Mouse (Mus musculus) cerebellum, adult 2 months (tissue): Measurements from ENCODE around the gene Cbx8. TPM values are rescaled to one million over a fixed set of nuclear protein-coding genes. Genes with fewer than 3 reads are reported as not detected.
A peak's percentile ranks its signal among the peaks of the same experiment; 100 is the strongest.

Source experiments
- DNase-seq, 2 experiments: peaks; one replicate each; pipeline ENCODE4 v3.0.0; 2021
- H3K27ac ChIP-seq: fragments of 200-500 bp; 2 replicates; pipeline ENCODE4 v1.5.1; 2012; ENCODE audit warnings: low read length, control low read depth, inconsistent platforms; ENCODE audit not compliant: insufficient read depth
- H3K27me3 ChIP-seq: fragments of 200-500 bp; 2 replicates; pipeline ENCODE4 v1.6.1; 2012; ENCODE audit warnings: inconsistent platforms, mild to moderate bottlenecking, low read length, moderate library complexity; ENCODE audit not compliant: control insufficient read depth, insufficient read depth
- H3K4me1 ChIP-seq: fragments of 200-500 bp; 2 replicates; pipeline ENCODE4 v1.6.1; 2011; ENCODE audit warnings: low read length; ENCODE audit not compliant: control insufficient read depth, insufficient read depth
- H3K4me3 ChIP-seq: fragments of 200-500 bp; replicated peaks from 2 replicates; pipeline ENCODE3; 2011; ENCODE audit warnings: mild to moderate bottlenecking, low read depth, low read length, control low read depth; ENCODE audit not compliant: insufficient read depth
- CTCF ChIP-seq: fragments of 200-500 bp; IDR thresholded peaks from 2 replicates; pipeline ENCODE4 v1.5.1; 2011; ENCODE audit warnings: low read depth, mild to moderate bottlenecking, control low read depth, low read length, moderate library complexity, borderline replicate concordance; ENCODE audit not compliant: insufficient read depth
- POLR2A ChIP-seq: fragments of 200-500 bp; IDR thresholded peaks from 2 replicates; pipeline ENCODE4 v1.6.1; 2011; ENCODE audit warnings: low read length, control low read depth, borderline replicate concordance; ENCODE audit not compliant: insufficient read depth
- WGBS: fragments of 180-500 bp; shearing (Covaris S2); methylation state at CpG from one replicate; pipeline ENCODE4 v1.1.7; 2018; 5-methylcytosine and 5-hydroxymethylcytosine counted together
- polyA plus RNA-seq: library from polyadenylated mRNA; depleted of rRNA; stranded (reverse); fragments of >200 nt; gene quantifications from 2 replicates; pipeline ENCODE4 v1.2.3, GENCODE M21; 2012; rRNA removed

Cbx8 gene
- 8.7 and 10.5 TPM in 2 replicates for polyA plus RNA-seq

GRCm38 (mm10) chr11:119040600-119041324, at the start of gene Cbx8:
Gene Cbx8, minus strand, starts transcription at chr11:119040969.
- peak within 1 kb of the TSS; percentile 95 for H3K27ac ChIP-seq
- H3K4me1 ChIP-seq = peaks cover 15% of the 10 kb centered on the region
- DNase-seq = peak; percentile 100
- H3K27me3 ChIP-seq = peaks cover 9% of the 10 kb centered on the region; the same call in 1 of the 2 replicates
- peak within 1 kb of the TSS; percentile 96 for H3K4me3 ChIP-seq
- TF ChIP-seq POLR2A (peak; percentile 82), CTCF (no peak)
- under 1% methylated on average over 63 of the region's 63 CpGs for WGBS

- Histone ChIP-seq H3K4me1 (peaks cover 7% of the 10 kb centered on the region; the same call in 1 of the 2 replicates), H3K27me3 (peaks cover 6% of the 10 kb centered on the region; the same call in 1 of the 2 replicates), H3K27ac (no peak overlapping the region), H3K4me3 (peak overlapping the region; percentile 61)
- peak; percentile 28 to 54 for DNase-seq
- TF ChIP-seq POLR2A (no peak), CTCF (no peak)
- 1% methylated on average over 75 of the region's 75 CpGs for whole genome bisulfite sequencing
These were observed 49.5 kb upstream of the Cbx8 start for GRCm38 (mm10) chr11:119090076-119090960.

GRCm38 (mm10) chr11:119089235-119090075, 48.7 kb upstream of the Cbx8 start:
- Histone ChIP-seq H3K27me3 (peaks cover 6% of the 10 kb centered on the region; the same call in 1 of the 2 replicates), H3K27ac (no peak overlapping the region), H3K4me3 (no peak overlapping the region), H3K4me1 (peaks cover 7% of the 10 kb centered on the region; the same call in 1 of the 2 replicates)
- DNase-seq = peak in 1 of 2 experiments; percentile 42
- WGBS = 5% methylated on average over 41 of the region's 41 CpGs
- no peak for TF ChIP-seq POLR2A
- no peak for TF ChIP-seq CTCF

GRCm38 (mm10) chr11:119088391-119089234, 47.8 kb upstream of the Cbx8 start:
- DNase-seq = peak in 1 of 2 experiments; percentile 45
- peaks cover 10% of the 10 kb centered on the region; the same call in 1 of the 2 replicates for H3K4me1 ChIP-seq
- WGBS = 17% methylated on average over 28 of the region's 28 CpGs
- no peak overlapping the region for H3K27ac ChIP-seq
- H3K4me3 ChIP-seq = no peak overlapping the region
- peak; percentile 13; the same call in 1 of the 2 replicates for TF ChIP-seq CTCF
- no peak for TF ChIP-seq POLR2A
- peaks cover 6% of the 10 kb centered on the region; the same call in 1 of the 2 replicates for H3K27me3 ChIP-seq

- 28% methylated on average over 35 of the region's 35 CpGs for WGBS
- no peak overlapping the region for H3K4me3 ChIP-seq
- DNase-seq = peak; percentile 21 to 47
- H3K27ac ChIP-seq = no peak overlapping the region
- TF ChIP-seq POLR2A (no peak), CTCF (no peak)
- peaks cover 19% of the 10 kb centered on the region; the same call in 1 of the 2 replicates for H3K4me1 ChIP-seq
- H3K27me3 ChIP-seq = peaks cover 6% of the 10 kb centered on the region; the same call in 1 of the 2 replicates
These were observed 46.7 kb upstream of the Cbx8 start for GRCm38 (mm10) chr11:119087301-119088082.

- 1% methylated on average over 66 of the region's 67 CpGs for WGBS
- peak within 1 kb of the TSS; percentile 71 for H3K4me3 ChIP-seq
- peaks cover 28% of the 10 kb centered on the region; the same call in 1 of the 2 replicates for H3K4me1 ChIP-seq
These were observed 45.6 kb upstream of the Cbx8 start, which contains the start of gene Cbx4 for GRCm38 (mm10) chr11:119086144-119086971. Gene Cbx4, minus strand, starts transcription at chr11:119086221.

More at GRCm38 (mm10) chr11:119086144-119086971, 45.6 kb upstream of the Cbx8 start, which contains the start of gene Cbx4:
- peak; percentile 89 to 94 for DNase-seq
- peak; percentile 87 for TF ChIP-seq POLR2A
- TF ChIP-seq CTCF = no peak
- Histone ChIP-seq H3K27ac (peak within 1 kb of the TSS; percentile 91), H3K27me3 (peaks cover 6% of the 10 kb centered on the region; the same call in 1 of the 2 replicates)
